Mouse (Mus musculus): ENCODE data around the gene Ank2. TPM values are rescaled to one million over a fixed set of nuclear protein-coding genes. Genes with fewer than 3 reads are reported as not detected.

The Ank2 gene
- polyA plus RNA-seq, 1 experiment from 2014 or later: 211 TPM

GRCm38 (mm10) chr3:127294079-127294478, 205.1 kb downstream of the Ank2 start:
- ATAC-seq (ENCODE audit: low FRiP score, low TSS enrichment): peak; percentile 77
- Histone ChIP-seq H3K27me3 (ENCODE audit: control insufficient read depth, insufficient read depth, low read length) (no peaks in the 10 kb centered on the region), H3K4me1 (ENCODE audit: control insufficient read depth, insufficient read depth, low read length) (peaks cover 35% of the 10 kb centered on the region), H3K9ac (replicated peaks; ENCODE audit: low read length) (no peak overlapping the region), H3K4me2 (ENCODE audit: low read length) (peak overlapping the region; percentile 35), H3K9me3 (ENCODE audit: control insufficient read depth, low read length) (no peaks in the 10 kb centered on the region), H3K4me3 (replicated peaks; ENCODE audit: low read depth, low read length) (no peak overlapping the region), H3K27ac (replicated peaks; ENCODE audit: low read depth, low read length) (peak overlapping the region; percentile 87), H3K36me3 (ENCODE audit: control insufficient read depth, insufficient read depth, low read length) (no peaks in the 10 kb centered on the region)
- WGBS: 13% methylated on average over 14 of the region's 14 CpGs
- DNase-seq: peak; percentile 70

- peaks cover 35% of the 10 kb centered on the region for H3K4me1 ChIP-seq (ENCODE audit: control insufficient read depth, insufficient read depth, low read length)
- peak overlapping the region; percentile 35 for H3K4me2 ChIP-seq (ENCODE audit: low read length)
- no peak overlapping the region for H3K9ac ChIP-seq (replicated peaks; ENCODE audit: low read length)
- 27% methylated on average over 9 of the region's 9 CpGs for WGBS
- H3K4me3 ChIP-seq (replicated peaks; ENCODE audit: low read depth, low read length): no peak overlapping the region
- H3K9me3 ChIP-seq (ENCODE audit: control insufficient read depth, low read length): no peaks in the 10 kb centered on the region
- DNase-seq (peak; percentile 84), ATAC-seq (ENCODE audit: low FRiP score, low TSS enrichment) (peak; percentile 29; the same call in 1 of the 2 replicates)
- H3K27me3 ChIP-seq (ENCODE audit: control insufficient read depth, insufficient read depth, low read length): no peaks in the 10 kb centered on the region
- H3K27ac ChIP-seq (replicated peaks; ENCODE audit: low read depth, low read length): peak overlapping the region; percentile 87
- no peaks in the 10 kb centered on the region for H3K36me3 ChIP-seq (ENCODE audit: control insufficient read depth, insufficient read depth, low read length)
These were observed 205.7 kb downstream of the Ank2 start for GRCm38 (mm10) chr3:127293479-127293874.

- H3K9ac ChIP-seq (replicated peaks; ENCODE audit: low read length): no peak overlapping the region
- H3K4me2 ChIP-seq (ENCODE audit: low read length): no peak overlapping the region
- H3K4me3 ChIP-seq (replicated peaks; ENCODE audit: low read depth, low read length): no peak overlapping the region
- 78% methylated on average over 10 of the region's 10 CpGs for WGBS
- peaks cover 35% of the 10 kb centered on the region for H3K4me1 ChIP-seq (ENCODE audit: control insufficient read depth, insufficient read depth, low read length)
- peak overlapping the region; percentile 87 for H3K27ac ChIP-seq (replicated peaks; ENCODE audit: low read depth, low read length)
- DNase-seq (no peak), ATAC-seq (ENCODE audit: low FRiP score, low TSS enrichment) (0 out of 2 replicates have a peak, but pooled peaks have one; percentile 12)
- H3K27me3 ChIP-seq (ENCODE audit: control insufficient read depth, insufficient read depth, low read length): no peaks in the 10 kb centered on the region
- no peaks in the 10 kb centered on the region for H3K36me3 ChIP-seq (ENCODE audit: control insufficient read depth, insufficient read depth, low read length)
- no peaks in the 10 kb centered on the region for H3K9me3 ChIP-seq (ENCODE audit: control insufficient read depth, low read length)
These were observed 206.2 kb downstream of the Ank2 start for GRCm38 (mm10) chr3:127292864-127293478.

- ATAC-seq (ENCODE audit: low FRiP score, low TSS enrichment) (no peak), DNase-seq (no peak)
- 92% methylated on average over 5 of the region's 5 CpGs for WGBS
- no peaks in the 10 kb centered on the region for H3K27me3 ChIP-seq (ENCODE audit: control insufficient read depth, insufficient read depth, low read length)
- no peak overlapping the region for H3K9ac ChIP-seq (replicated peaks; ENCODE audit: low read length)
- no peak overlapping the region for H3K4me2 ChIP-seq (ENCODE audit: low read length)
- no peaks in the 10 kb centered on the region for H3K9me3 ChIP-seq (ENCODE audit: control insufficient read depth, low read length)
- no peaks in the 10 kb centered on the region for H3K36me3 ChIP-seq (ENCODE audit: control insufficient read depth, insufficient read depth, low read length)
- no peak overlapping the region for H3K27ac ChIP-seq (replicated peaks; ENCODE audit: low read depth, low read length)
- H3K4me3 ChIP-seq (replicated peaks; ENCODE audit: low read depth, low read length): no peak overlapping the region
- no peaks in the 10 kb centered on the region for H3K4me1 ChIP-seq (ENCODE audit: control insufficient read depth, insufficient read depth, low read length)
These were observed 216.9 kb downstream of the Ank2 start for GRCm38 (mm10) chr3:127282277-127282676.

GRCm38 (mm10) chr3:127281390-127281789, 217.8 kb downstream of the Ank2 start:
- no peak overlapping the region for H3K4me3 ChIP-seq (replicated peaks; ENCODE audit: low read depth, low read length)
- WGBS: 85% methylated on average over 3 of the region's 3 CpGs
- H3K27me3 ChIP-seq (ENCODE audit: control insufficient read depth, insufficient read depth, low read length): no peaks in the 10 kb centered on the region
- no peak overlapping the region for H3K27ac ChIP-seq (replicated peaks; ENCODE audit: low read depth, low read length)
- H3K4me2 ChIP-seq (ENCODE audit: low read length): no peak overlapping the region
- H3K36me3 ChIP-seq (ENCODE audit: control insufficient read depth, insufficient read depth, low read length): no peaks in the 10 kb centered on the region
- ATAC-seq (ENCODE audit: low FRiP score, low TSS enrichment) (no peak), DNase-seq (no peak)
- H3K4me1 ChIP-seq (ENCODE audit: control insufficient read depth, insufficient read depth, low read length): no peaks in the 10 kb centered on the region
- H3K9me3 ChIP-seq (ENCODE audit: control insufficient read depth, low read length): no peaks in the 10 kb centered on the region
- no peak overlapping the region for H3K9ac ChIP-seq (replicated peaks; ENCODE audit: low read length)

GRCm38 (mm10) chr3:127280376-127280775, 218.8 kb downstream of the Ank2 start:
- no peak overlapping the region for H3K27ac ChIP-seq (replicated peaks; ENCODE audit: low read depth, low read length)
- ATAC-seq (ENCODE audit: low FRiP score, low TSS enrichment): no peak

GRCm38 (mm10) chr3:127275953-127276352, 223.2 kb downstream of the Ank2 start:
- Histone ChIP-seq H3K4me1 (ENCODE audit: control insufficient read depth, insufficient read depth, low read length) (peaks cover 8% of the 10 kb centered on the region; the same call in 1 of the 2 replicates), H3K4me3 (replicated peaks; ENCODE audit: low read depth, low read length) (no peak overlapping the region), H3K4me2 (ENCODE audit: low read length) (no peak overlapping the region), H3K9me3 (ENCODE audit: control insufficient read depth, low read length) (no peaks in the 10 kb centered on the region), H3K9ac (replicated peaks; ENCODE audit: low read length) (no peak overlapping the region), H3K36me3 (ENCODE audit: control insufficient read depth, insufficient read depth, low read length) (no peaks in the 10 kb centered on the region), H3K27me3 (ENCODE audit: control insufficient read depth, insufficient read depth, low read length) (no peaks in the 10 kb centered on the region), H3K27ac (replicated peaks; ENCODE audit: low read depth, low read length) (no peak overlapping the region)
- no peak for ATAC-seq (ENCODE audit: low FRiP score, low TSS enrichment)
- no peak for DNase-seq
- 84% methylated on average over 6 of the region's 6 CpGs for WGBS

More at GRCm38 (mm10) chr3:127280376-127280775, 218.8 kb downstream of the Ank2 start:
- H3K4me3 ChIP-seq (replicated peaks; ENCODE audit: low read depth, low read length): no peak overlapping the region
- H3K36me3 ChIP-seq (ENCODE audit: control insufficient read depth, insufficient read depth, low read length): no peaks in the 10 kb centered on the region
- no peaks in the 10 kb centered on the region for H3K4me1 ChIP-seq (ENCODE audit: control insufficient read depth, insufficient read depth, low read length)
- no peak overlapping the region for H3K9ac ChIP-seq (replicated peaks; ENCODE audit: low read length)
- no peaks in the 10 kb centered on the region for H3K27me3 ChIP-seq (ENCODE audit: control insufficient read depth, insufficient read depth, low read length)
- DNase-seq: no peak
- H3K4me2 ChIP-seq (ENCODE audit: low read length): no peak overlapping the region
- no peaks in the 10 kb centered on the region for H3K9me3 ChIP-seq (ENCODE audit: control insufficient read depth, low read length)

GRCm38 (mm10) chr3:127272801-127273200, 226.3 kb downstream of the Ank2 start:
- no peak overlapping the region for H3K4me2 ChIP-seq (ENCODE audit: low read length)
- H3K9ac ChIP-seq (replicated peaks; ENCODE audit: low read length): no peak overlapping the region
- no peaks in the 10 kb centered on the region for H3K36me3 ChIP-seq (ENCODE audit: control insufficient read depth, insufficient read depth, low read length)
- ATAC-seq (ENCODE audit: low FRiP score, low TSS enrichment): no peak; the same call in 1 of the 2 replicates
- no peaks in the 10 kb centered on the region for H3K27me3 ChIP-seq (ENCODE audit: control insufficient read depth, insufficient read depth, low read length)
- peak overlapping the region; percentile 41; the same call in 1 of the 2 replicates for H3K27ac ChIP-seq (replicated peaks; ENCODE audit: low read depth, low read length)
- 45% methylated on average over 12 of the region's 12 CpGs for WGBS
- no peaks in the 10 kb centered on the region for H3K9me3 ChIP-seq (ENCODE audit: control insufficient read depth, low read length)
- DNase-seq: no peak
- no peak overlapping the region for H3K4me3 ChIP-seq (replicated peaks; ENCODE audit: low read depth, low read length)
- peaks cover 18% of the 10 kb centered on the region; the same call in 1 of the 2 replicates for H3K4me1 ChIP-seq (ENCODE audit: control insufficient read depth, insufficient read depth, low read length)

GRCm38 (mm10) chr3:127269616-127270015, 229.5 kb downstream of the Ank2 start:
- Histone ChIP-seq H3K9me3 (ENCODE audit: control insufficient read depth, low read length) (no peaks in the 10 kb centered on the region), H3K27ac (replicated peaks; ENCODE audit: low read depth, low read length) (no peak overlapping the region), H3K4me2 (ENCODE audit: low read length) (no peak overlapping the region), H3K27me3 (ENCODE audit: control insufficient read depth, insufficient read depth, low read length) (no peaks in the 10 kb centered on the region), H3K4me3 (replicated peaks; ENCODE audit: low read depth, low read length) (no peak overlapping the region), H3K36me3 (ENCODE audit: control insufficient read depth, insufficient read depth, low read length) (no peaks in the 10 kb centered on the region), H3K9ac (replicated peaks; ENCODE audit: low read length) (no peak overlapping the region), H3K4me1 (ENCODE audit: control insufficient read depth, insufficient read depth, low read length) (peaks cover 31% of the 10 kb centered on the region)
- DNase-seq: peak; percentile 61
- no peak for ATAC-seq (ENCODE audit: low FRiP score, low TSS enrichment)
- 80% methylated on average over 14 of the region's 14 CpGs for WGBS
